Mouse (Mus musculus): ENCODE measurements around the gene Mei1. TPM values are rescaled to one million over a fixed set of nuclear protein-coding genes. Genes with fewer than 3 reads are reported as not detected.

The Mei1 gene
- total RNA-seq (2021), result under 1 TPM; 0.23 to 0.36 TPM
- long read RNA-seq, experiment 1, partial matches to known transcripts, result 0 of 1 reads
- long read RNA-seq, experiment 1, other reads (novel, unspliced or antisense), result 1 of 1 reads
- long read RNA-seq, experiment 2, result 0 reads

- no peak for DNase-seq
These were observed at the start of gene Mei1 for GRCm38 (mm10) chr15:82069898-82070297. Gene Mei1 (plus strand): TSS chr15:82069996.

GRCm38 (mm10) chr15:82022535-82023088 lies 47.2 kb upstream of the Mei1 start:
- no peak for DNase-seq

- no peak for DNase-seq
These were observed 45.7 kb upstream of the Mei1 start for GRCm38 (mm10) chr15:82023965-82024635.

DNA sequence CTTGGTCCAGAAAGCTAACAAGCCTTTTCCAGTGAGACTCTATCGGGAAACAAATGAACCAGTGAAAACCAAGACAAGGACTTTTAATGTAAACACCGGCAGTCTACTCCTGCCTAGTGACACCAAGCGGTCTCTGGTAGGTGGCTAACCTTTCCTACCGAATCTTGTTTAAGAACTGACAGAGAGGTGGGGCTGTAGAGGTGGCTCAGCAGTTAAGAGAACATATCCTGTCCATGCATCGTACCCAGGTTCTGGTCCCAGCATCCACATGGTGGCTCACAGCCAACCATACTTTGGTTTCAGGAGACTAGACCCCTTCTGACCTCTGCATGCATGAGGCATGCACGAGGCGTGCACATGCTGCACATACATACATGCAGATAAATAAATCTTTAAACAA lies 42.5 kb upstream of the Mei1 start:
- DNase-seq, result no peak

GRCm38 (mm10) chr15:82027726-82028125 lies 42.1 kb upstream of the Mei1 start:
- no peak for DNase-seq

DNA sequence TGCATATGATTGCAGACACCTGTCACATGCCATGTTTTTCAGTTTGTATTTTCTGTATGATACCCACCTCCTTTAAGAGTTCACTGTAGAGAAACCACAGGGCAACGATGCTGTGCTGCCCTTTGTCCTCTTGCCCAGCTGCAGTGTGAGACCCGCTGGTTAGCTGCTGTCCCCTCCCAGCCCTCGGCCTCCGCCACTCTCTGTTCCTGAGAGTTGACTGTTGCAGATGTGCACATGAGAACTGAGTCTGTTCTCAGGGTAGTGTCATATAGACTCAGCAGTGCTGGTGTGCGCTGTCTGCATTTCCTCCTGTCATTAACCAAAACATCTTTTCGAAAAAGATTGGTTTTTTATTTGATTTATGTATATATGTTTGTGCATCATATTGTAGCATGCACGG lies 37.4 kb upstream of the Mei1 start:
- no peak for DNase-seq

GRCm38 (mm10) chr15:82033762-82034161 lies 36.0 kb upstream of the Mei1 start, which contains the start of gene Desi1:
Gene Desi1 (minus strand): TSS chr15:82033862.
- DNase-seq, result no peak

- DNase-seq, result no peak
These were observed 33.7 kb upstream of the Mei1 start for GRCm38 (mm10) chr15:82035904-82036689.

DNA sequence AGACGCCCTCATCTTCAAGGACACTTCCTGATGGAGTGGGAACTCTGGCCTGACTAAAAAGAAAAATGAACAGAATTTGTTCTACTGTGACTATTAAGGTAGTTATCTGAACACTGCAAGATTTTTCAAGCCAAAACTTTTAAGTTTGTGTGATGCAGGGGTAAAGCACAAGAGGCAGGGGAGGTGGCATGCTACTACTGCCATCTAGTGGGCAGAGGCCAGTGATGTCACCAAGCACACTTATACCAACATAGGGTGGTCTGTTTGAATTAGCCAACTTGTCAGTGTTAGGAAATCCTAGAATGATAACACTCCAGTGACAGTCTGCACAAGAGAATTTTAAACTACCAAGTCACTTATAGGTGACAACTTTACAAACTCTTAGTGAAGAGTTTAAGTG lies 29.1 kb upstream of the Mei1 start:
- peak; percentile 26 for DNase-seq

GRCm38 (mm10) chr15:82044166-82044784 lies 25.5 kb upstream of the Mei1 start:
- DNase-seq, result no peak

- peak; percentile 19 for DNase-seq
These were observed 23.4 kb upstream of the Mei1 start for GRCm38 (mm10) chr15:82046246-82046891.

DNA sequence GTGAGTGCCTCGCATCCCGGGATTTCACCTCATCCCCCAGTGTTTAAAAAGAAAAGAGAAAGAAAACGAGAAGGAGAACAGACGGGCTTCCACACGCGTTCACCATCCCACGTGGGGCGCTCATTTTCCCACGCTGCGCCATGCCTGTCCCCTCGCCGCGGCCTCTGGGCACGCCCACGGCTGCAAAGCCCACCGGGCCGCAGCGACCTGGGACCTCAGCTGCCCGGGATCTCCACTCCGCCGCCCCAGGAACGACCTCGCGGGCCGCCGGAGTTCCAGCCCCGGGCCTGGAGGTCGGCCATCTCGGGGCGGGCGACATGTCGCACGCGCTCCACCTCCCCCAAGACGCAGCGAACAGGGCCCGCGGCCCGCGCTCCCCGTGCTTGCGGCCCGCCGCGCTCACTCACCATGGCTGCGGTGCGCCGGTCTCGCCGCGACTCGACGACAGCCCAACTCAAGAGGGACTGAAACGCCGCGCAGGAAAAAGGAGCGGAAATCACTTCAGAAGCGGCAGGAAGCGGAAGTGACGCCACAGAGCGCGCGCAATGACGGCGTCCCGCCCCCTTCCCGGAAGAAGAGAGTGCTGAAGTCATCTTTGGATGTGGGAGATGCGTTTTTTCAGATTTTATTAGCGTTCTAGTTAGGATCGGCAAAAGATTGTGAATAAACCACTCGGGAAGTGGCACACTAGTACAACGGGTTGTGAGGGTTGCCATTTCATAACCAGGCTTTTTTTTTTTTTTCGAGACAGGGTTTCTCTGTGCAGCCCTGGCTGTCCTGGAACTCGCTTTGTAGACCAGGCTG lies 22.5 kb upstream of the Mei1 start, which contains the start of gene Snu13:
Gene Snu13 (minus strand): TSS at position 519 of the 804 bp plus-strand sequence.
- DNase-seq, result peak; percentile 93

GRCm38 (mm10) chr15:82052544-82052943 lies 17.3 kb upstream of the Mei1 start:
- no peak for DNase-seq

- no peak for DNase-seq
These were observed 11.0 kb upstream of the Mei1 start, which contains the start of gene 4930407I10Rik for GRCm38 (mm10) chr15:82058719-82059201. Gene 4930407I10Rik (plus strand): TSS chr15:82059151.

- no peak for DNase-seq
These were observed 5.9 kb upstream of the Mei1 start for GRCm38 (mm10) chr15:82063909-82064308.

DNA sequence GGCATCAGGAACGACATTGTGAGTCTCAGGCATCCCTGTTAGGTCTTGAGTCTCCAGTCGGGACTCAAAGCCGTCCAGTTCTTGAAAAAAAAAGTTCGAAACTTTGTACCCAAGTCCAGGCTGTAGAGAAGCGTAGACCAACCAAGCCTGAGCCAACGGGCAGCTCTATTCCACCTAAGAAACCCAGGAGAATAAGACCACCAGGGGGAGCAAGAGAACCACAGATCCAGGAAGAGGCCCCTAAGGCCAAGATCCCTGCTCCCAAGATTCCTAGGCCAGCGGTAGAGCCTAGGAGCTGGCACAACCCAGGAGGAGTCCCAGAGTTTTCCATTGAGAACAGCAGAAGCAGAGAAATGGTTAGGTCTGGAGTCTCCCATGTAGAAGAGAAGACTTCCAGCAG lies 4.3 kb upstream of the Mei1 start:
- peak; percentile 68 for DNase-seq

DNA sequence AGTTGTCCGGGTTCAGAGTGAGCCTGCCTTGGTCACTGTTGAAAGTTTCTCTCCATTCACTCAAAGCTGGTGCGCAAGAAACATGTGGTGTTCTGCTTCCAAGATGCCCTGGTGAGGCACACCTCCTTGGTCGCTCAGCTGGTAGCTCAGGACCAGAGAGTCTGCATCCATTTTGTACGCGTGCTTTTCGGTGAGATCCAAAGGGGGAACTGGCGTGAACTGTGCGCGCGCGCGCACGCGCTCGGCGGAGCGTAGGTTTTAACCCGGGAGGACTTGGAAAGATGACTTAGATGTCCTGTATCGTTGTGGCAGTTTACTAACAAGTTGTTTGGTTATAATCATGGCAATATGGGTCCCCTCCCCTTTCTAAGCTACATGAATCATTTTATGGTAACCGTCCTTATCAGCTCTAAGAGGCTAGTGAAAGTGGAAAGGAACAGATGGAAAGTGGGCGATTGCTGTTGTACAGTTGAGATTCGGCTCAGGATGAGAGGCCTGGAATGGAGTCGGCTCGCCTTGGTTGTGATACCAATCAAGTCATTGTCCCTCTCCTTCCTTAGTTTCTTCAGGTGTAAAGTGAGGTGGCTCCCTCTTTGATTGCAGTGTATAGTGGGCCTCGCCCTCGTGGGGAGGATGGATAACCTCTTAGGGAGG lies 2.1 kb downstream of the Mei1 start:
- no peak for DNase-seq

DNA sequence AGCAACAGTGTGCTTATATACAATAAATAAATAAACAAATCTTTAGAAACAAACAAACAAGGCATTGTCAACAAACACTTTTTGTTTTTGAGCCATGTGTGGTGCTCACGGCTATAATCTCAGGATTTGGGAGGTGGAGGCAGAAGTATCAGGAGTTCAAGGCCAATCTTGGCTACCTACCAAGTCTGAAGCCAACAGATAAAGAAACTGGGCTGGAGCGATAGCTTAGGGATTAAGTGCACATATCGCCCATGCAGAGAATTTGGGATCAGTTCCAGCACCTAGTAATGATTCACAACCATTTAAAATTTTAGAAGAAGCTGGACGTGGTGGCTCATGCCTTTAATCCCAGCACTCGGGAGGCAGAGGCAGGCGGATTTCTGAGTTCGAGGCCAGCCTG lies 3.7 kb downstream of the Mei1 start:
- no peak for DNase-seq

DNA sequence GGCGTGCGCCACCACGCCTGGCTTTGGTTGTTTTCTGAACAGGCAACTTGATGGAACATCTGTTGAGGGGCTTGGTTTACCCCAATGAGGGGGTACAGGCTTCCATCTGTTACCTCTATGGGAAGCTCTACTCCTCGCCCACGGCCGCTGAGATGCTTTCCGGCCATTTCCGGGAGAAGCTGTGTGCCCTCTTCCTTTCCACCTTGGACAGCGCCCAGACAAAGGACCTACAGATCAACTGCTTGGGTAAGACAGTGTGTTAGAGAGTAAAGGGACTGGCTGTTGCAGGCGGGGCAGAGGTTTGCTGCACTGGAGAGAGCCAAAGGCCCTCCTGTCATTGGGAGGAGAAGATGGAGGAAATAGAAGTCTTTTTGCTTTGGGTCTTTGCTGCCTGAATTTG lies 10.1 kb downstream of the Mei1 start:
- DNase-seq, result no peak

GRCm38 (mm10) chr15:82081161-82081560 lies 11.4 kb downstream of the Mei1 start:
- DNase-seq, result peak; percentile 19
